Mouse (Mus musculus) forebrain, embryonic 15.5 days (tissue): ENCODE measurements at regions not wholly inside any gene's neighbourhood (a gene's known extent, or its start where the extent isn't known, plus 50 kb on each side); places are given as distances from the start of the nearest gene placed in this dataset.

Experiments
- ATAC-seq: fragments of 200-750 bp; cut with Nextera tagmentation; replicated peaks from 2 replicates; pipeline ENCODE4 v1.8.0; 2017; ENCODE audit warnings: mild to moderate bottlenecking, moderate TSS enrichment, moderate library complexity
- H3K27ac ChIP-seq: fragments of 300-500 bp; sonication (generic); replicated peaks from 2 replicates; pipeline ENCODE4 v1.5.1; 2015; ENCODE audit warnings: mild to moderate bottlenecking, inconsistent platforms
- H3K27me3 ChIP-seq: fragments of 300-500 bp; sonication (generic); 2 replicates; pipeline ENCODE4 v1.6.1; 2015; ENCODE audit warnings: inconsistent platforms
- H3K36me3 ChIP-seq: fragments of 300-500 bp; sonication (generic); 2 replicates; pipeline ENCODE4 v1.6.1; 2015; ENCODE audit warnings: mild to moderate bottlenecking, inconsistent platforms
- H3K4me1 ChIP-seq: fragments of 300-500 bp; sonication (generic); 2 replicates; pipeline ENCODE4 v1.6.1; 2015; ENCODE audit warnings: inconsistent platforms
- H3K4me2 ChIP-seq: fragments of 300-500 bp; sonication (generic); replicated peaks from 2 replicates; pipeline ENCODE4 v1.6.1; 2015; ENCODE audit warnings: mild to moderate bottlenecking, inconsistent platforms
- H3K4me3 ChIP-seq: fragments of 300-500 bp; sonication (generic); 2 replicates; pipeline ENCODE4 v1.5.1; 2015; ENCODE audit warnings: mild to moderate bottlenecking, inconsistent platforms
- H3K9ac ChIP-seq: fragments of 300-500 bp; sonication (generic); replicated peaks from 2 replicates; pipeline ENCODE4 v1.6.1; 2015; ENCODE audit warnings: mild to moderate bottlenecking, inconsistent platforms
- H3K9me3 ChIP-seq: fragments of 300-500 bp; sonication (generic); 2 replicates; pipeline ENCODE4 v1.6.1; 2016; ENCODE audit warnings: inconsistent platforms
- WGBS: fragments of 180-500 bp; shearing (Covaris S2); methylation state at CpG from one replicate; pipeline ENCODE4 v1.1.7; 2015; ENCODE audit warnings: mixed read lengths; 5-methylcytosine and 5-hydroxymethylcytosine counted together

GRCm38 (mm10) chr11:89192815-89193214 lies 109.3 kb downstream of the Nog start:
- H3K9ac ChIP-seq = no peak overlapping the region
- no peaks in the 10 kb centered on the region for H3K4me1 ChIP-seq
- no peak for ATAC-seq
- no peak overlapping the region for H3K4me2 ChIP-seq
- no peak overlapping the region for H3K4me3 ChIP-seq
- WGBS = 66% methylated on average over 3 of the region's 3 CpGs
- no peaks in the 10 kb centered on the region for H3K9me3 ChIP-seq
- no peaks in the 10 kb centered on the region for H3K36me3 ChIP-seq
- no peaks in the 10 kb centered on the region for H3K27me3 ChIP-seq
- H3K27ac ChIP-seq = no peak overlapping the region

GRCm38 (mm10) chr11:89186911-89187621 lies 113.4 kb downstream of the Gm525 start:
- H3K4me3 ChIP-seq = 0 out of 2 replicates have a peak overlapping the region, but pooled peaks have one; percentile 8

GRCm38 (mm10) chr11:89185862-89186261 lies 112.2 kb downstream of the Gm525 start:
- H3K9ac ChIP-seq = no peak overlapping the region
- no peak overlapping the region for H3K27ac ChIP-seq
- no peaks in the 10 kb centered on the region for H3K36me3 ChIP-seq
- WGBS = 31% methylated on average over 6 of the region's 6 CpGs
- no peaks in the 10 kb centered on the region for H3K9me3 ChIP-seq
- no peaks in the 10 kb centered on the region for H3K27me3 ChIP-seq
- H3K4me1 ChIP-seq = peaks cover 18% of the 10 kb centered on the region
- no peak overlapping the region for H3K4me2 ChIP-seq
- no peak for ATAC-seq
- no peak overlapping the region for H3K4me3 ChIP-seq

More at GRCm38 (mm10) chr11:89186911-89187621, 113.4 kb downstream of the Gm525 start:
- Histone ChIP-seq H3K27me3 (no peaks in the 10 kb centered on the region), H3K4me2 (peak overlapping the region; percentile 29), H3K36me3 (no peaks in the 10 kb centered on the region), H3K4me1 (peaks cover 18% of the 10 kb centered on the region), H3K9me3 (no peaks in the 10 kb centered on the region), H3K27ac (no peak overlapping the region), H3K9ac (no peak overlapping the region)
- ATAC-seq = peak; percentile 81
- 4% methylated on average over 26 of the region's 26 CpGs for WGBS

GRCm38 (mm10) chr11:89181471-89181870 lies 107.8 kb downstream of the Gm525 start:
- H3K27me3 ChIP-seq = no peaks in the 10 kb centered on the region
- no peaks in the 10 kb centered on the region for H3K9me3 ChIP-seq
- no peak overlapping the region for H3K27ac ChIP-seq
- no peak overlapping the region for H3K9ac ChIP-seq
- WGBS = 93% methylated on average over 5 of the region's 5 CpGs
- H3K4me2 ChIP-seq = no peak overlapping the region
- no peaks in the 10 kb centered on the region for H3K36me3 ChIP-seq
- H3K4me3 ChIP-seq = no peak overlapping the region
- ATAC-seq = no peak
- peaks cover 8% of the 10 kb centered on the region for H3K4me1 ChIP-seq

GRCm38 (mm10) chr11:89178436-89178835 lies 104.8 kb downstream of the Gm525 start:
- WGBS = 92% methylated on average over 7 of the region's 7 CpGs
- Histone ChIP-seq H3K27me3 (no peaks in the 10 kb centered on the region), H3K9me3 (no peaks in the 10 kb centered on the region), H3K36me3 (no peaks in the 10 kb centered on the region), H3K4me3 (no peak overlapping the region), H3K4me2 (no peak overlapping the region), H3K27ac (no peak overlapping the region), H3K9ac (no peak overlapping the region), H3K4me1 (0 out of 2 replicates have a peak, but pooled peaks cover 5% of the 10 kb centered on the region)
- ATAC-seq = no peak

- 0 out of 2 replicates have a peak, but pooled peaks cover 5% of the 10 kb centered on the region for H3K4me1 ChIP-seq
- WGBS = 20% methylated on average over 9 of the region's 9 CpGs
- no peak overlapping the region for H3K27ac ChIP-seq
- H3K9me3 ChIP-seq = no peaks in the 10 kb centered on the region
- no peaks in the 10 kb centered on the region for H3K36me3 ChIP-seq
- no peak for ATAC-seq
- no peak overlapping the region for H3K4me2 ChIP-seq
- no peak overlapping the region for H3K4me3 ChIP-seq
- H3K27me3 ChIP-seq = no peaks in the 10 kb centered on the region
- no peak overlapping the region for H3K9ac ChIP-seq
Measured at GRCm38 (mm10) chr11:89175511-89175910, 101.9 kb downstream of the Gm525 start.

- Histone ChIP-seq H3K27ac (no peak overlapping the region), H3K9me3 (no peaks in the 10 kb centered on the region), H3K9ac (no peak overlapping the region), H3K4me3 (no peak overlapping the region), H3K4me1 (0 out of 2 replicates have a peak, but pooled peaks cover 5% of the 10 kb centered on the region), H3K27me3 (no peaks in the 10 kb centered on the region), H3K4me2 (no peak overlapping the region), H3K36me3 (no peaks in the 10 kb centered on the region)
- 43% methylated on average over 6 of the region's 6 CpGs for WGBS
- no peak for ATAC-seq
Measured at GRCm38 (mm10) chr11:89174967-89175366, 101.3 kb downstream of the Gm525 start.

GRCm38 (mm10) chr11:89165278-89165677 lies 91.6 kb downstream of the Gm525 start:
- ATAC-seq = peak; percentile 64
- WGBS = 12% methylated on average over 6 of the region's 6 CpGs

GRCm38 (mm10) chr11:89153466-89154406 lies 80.1 kb downstream of the Gm525 start:
- Histone ChIP-seq H3K4me3 (no peak overlapping the region), H3K27me3 (no peaks in the 10 kb centered on the region), H3K9me3 (no peaks in the 10 kb centered on the region), H3K36me3 (no peaks in the 10 kb centered on the region), H3K9ac (no peak overlapping the region), H3K4me2 (no peak overlapping the region), H3K27ac (no peak overlapping the region), H3K4me1 (no peaks in the 10 kb centered on the region)
- ATAC-seq = no peak
- 83% methylated on average over 13 of the region's 13 CpGs for WGBS

More at GRCm38 (mm10) chr11:89165278-89165677, 91.6 kb downstream of the Gm525 start:
- H3K27ac ChIP-seq = no peak overlapping the region
- no peak overlapping the region for H3K9ac ChIP-seq
- no peaks in the 10 kb centered on the region for H3K9me3 ChIP-seq
- no peaks in the 10 kb centered on the region for H3K27me3 ChIP-seq
- no peak overlapping the region for H3K4me2 ChIP-seq
- no peaks in the 10 kb centered on the region for H3K4me1 ChIP-seq
- H3K4me3 ChIP-seq = no peak overlapping the region
- H3K36me3 ChIP-seq = no peaks in the 10 kb centered on the region

GRCm38 (mm10) chr11:89147990-89148389 lies 74.3 kb downstream of the Gm525 start:
- Histone ChIP-seq H3K4me1 (no peaks in the 10 kb centered on the region), H3K4me2 (no peak overlapping the region), H3K27me3 (no peaks in the 10 kb centered on the region), H3K27ac (no peak overlapping the region), H3K36me3 (no peaks in the 10 kb centered on the region), H3K9ac (no peak overlapping the region), H3K9me3 (no peaks in the 10 kb centered on the region), H3K4me3 (no peak overlapping the region)
- no peak for ATAC-seq
- WGBS = 91% methylated on average over 8 of the region's 8 CpGs

- no peak for ATAC-seq
- no peak overlapping the region for H3K9ac ChIP-seq
- no peaks in the 10 kb centered on the region for H3K36me3 ChIP-seq
- H3K4me2 ChIP-seq = no peak overlapping the region
- no peak overlapping the region for H3K27ac ChIP-seq
- WGBS = 74% methylated on average over 19 of the region's 19 CpGs
- no peaks in the 10 kb centered on the region for H3K27me3 ChIP-seq
- H3K4me3 ChIP-seq = no peak overlapping the region
- no peaks in the 10 kb centered on the region for H3K9me3 ChIP-seq
- H3K4me1 ChIP-seq = no peaks in the 10 kb centered on the region
Measured at GRCm38 (mm10) chr11:89145281-89145945, 71.8 kb downstream of the Gm525 start.
